Mouse (Mus musculus) hindbrain, embryonic 13.5 days (tissue): ENCODE measurements at regions not wholly inside any gene's neighbourhood (a gene's known extent, or its start where the extent isn't known, plus 50 kb on each side); places are given as distances from the start of the nearest gene placed in this dataset.

ENCODE experiments used
- ATAC-seq: fragments of 200-750 bp; cut with Nextera tagmentation; 2 replicates; pipeline ENCODE4 v1.8.0; 2017; ENCODE audit warnings: moderate TSS enrichment; ENCODE audit not compliant: low FRiP score
- H3K27ac ChIP-seq: fragments of 300-500 bp; sonication (generic); 2 replicates; pipeline ENCODE4 v1.5.1; 2015; ENCODE audit warnings: inconsistent platforms, mild to moderate bottlenecking, moderate library complexity
- H3K27me3 ChIP-seq: fragments of 300-500 bp; sonication (generic); 2 replicates; pipeline ENCODE4 v1.6.1; 2015; ENCODE audit warnings: mild to moderate bottlenecking, inconsistent platforms
- H3K36me3 ChIP-seq: fragments of 300-500 bp; sonication (generic); 2 replicates; pipeline ENCODE4 v1.6.1; 2015; ENCODE audit warnings: mild to moderate bottlenecking, inconsistent platforms
- H3K4me1 ChIP-seq: fragments of 300-500 bp; sonication (generic); replicated peaks from 2 replicates; pipeline ENCODE4 v1.6.1; 2015; ENCODE audit warnings: inconsistent platforms
- H3K4me2 ChIP-seq: fragments of 300-500 bp; sonication (generic); 2 replicates; pipeline ENCODE4 v1.6.1; 2015; ENCODE audit warnings: inconsistent platforms, mild to moderate bottlenecking, moderate library complexity
- H3K4me3 ChIP-seq: fragments of 300-500 bp; sonication (generic); 2 replicates; pipeline ENCODE4 v1.5.1; 2015; ENCODE audit warnings: mild to moderate bottlenecking, inconsistent platforms
- H3K9ac ChIP-seq: fragments of 300-500 bp; sonication (generic); 2 replicates; pipeline ENCODE4 v1.6.1; 2015; ENCODE audit warnings: mild to moderate bottlenecking, inconsistent platforms
- H3K9me3 ChIP-seq: fragments of 300-500 bp; sonication (generic); 2 replicates; pipeline ENCODE4 v1.6.1; 2016; ENCODE audit warnings: inconsistent platforms
- WGBS: fragments of 180-500 bp; shearing (Covaris S2); methylation state at CpG from one replicate; pipeline ENCODE4 v1.1.7; 2015; 5-methylcytosine and 5-hydroxymethylcytosine counted together

DNA sequence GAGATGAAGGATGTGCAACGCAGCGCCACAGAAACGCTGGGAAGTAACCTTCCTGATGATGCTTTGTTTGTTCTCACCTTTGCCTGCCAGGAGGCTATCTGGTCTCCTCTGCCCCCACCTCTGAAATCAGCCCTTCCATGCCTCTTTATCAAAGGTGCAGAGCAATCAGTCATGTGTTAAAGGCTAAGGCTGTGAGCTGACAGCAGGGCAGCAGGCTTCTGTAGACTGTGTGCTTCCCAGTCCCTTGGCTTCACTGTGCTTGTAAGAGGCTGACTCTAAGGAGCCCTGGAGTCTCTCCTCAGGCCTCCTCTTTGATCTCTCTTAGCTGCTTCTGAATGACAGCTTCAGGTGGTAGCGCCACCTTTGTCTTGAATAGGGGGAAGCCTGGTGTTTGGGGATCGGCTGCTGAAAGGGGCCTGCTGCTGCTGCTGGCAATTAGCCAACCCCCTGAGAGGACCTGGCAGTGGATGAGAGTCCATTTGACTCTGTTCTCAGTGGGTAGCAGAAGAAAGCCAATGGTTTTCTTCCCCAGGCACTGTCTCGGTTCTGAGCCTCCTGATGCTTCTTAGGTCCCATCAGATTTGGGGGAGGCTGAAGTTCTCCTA lies 348.7 kb downstream of the Gm9195 start:
- peak; percentile 66; the same call in 1 of the 2 replicates for ATAC-seq
- no peaks in the 10 kb centered on the region for H3K27me3 ChIP-seq
- H3K4me2 ChIP-seq, result no peak overlapping the region
- H3K4me1 ChIP-seq, result peaks cover 22% of the 10 kb centered on the region
- H3K4me3 ChIP-seq, result no peak overlapping the region
- H3K36me3 ChIP-seq, result no peaks in the 10 kb centered on the region
- H3K9me3 ChIP-seq, result no peaks in the 10 kb centered on the region
- H3K27ac ChIP-seq, result 0 out of 2 replicates have a peak overlapping the region, but pooled peaks have one; percentile 23
- no peak overlapping the region for H3K9ac ChIP-seq
- 16% methylated on average over 6 of the region's 6 CpGs for WGBS

GRCm38 (mm10) chr14:72141136-72141535 lies 350.5 kb downstream of the Gm9195 start:
- no peaks in the 10 kb centered on the region for H3K27me3 ChIP-seq
- H3K4me2 ChIP-seq, result no peak overlapping the region
- no peak for ATAC-seq
- no peak overlapping the region for H3K9ac ChIP-seq
- no peaks in the 10 kb centered on the region for H3K36me3 ChIP-seq
- 74% methylated on average over 4 of the region's 4 CpGs for WGBS
- no peak overlapping the region for H3K4me3 ChIP-seq
- no peaks in the 10 kb centered on the region for H3K9me3 ChIP-seq
- H3K4me1 ChIP-seq, result peaks cover 15% of the 10 kb centered on the region
- H3K27ac ChIP-seq, result no peak overlapping the region

DNA sequence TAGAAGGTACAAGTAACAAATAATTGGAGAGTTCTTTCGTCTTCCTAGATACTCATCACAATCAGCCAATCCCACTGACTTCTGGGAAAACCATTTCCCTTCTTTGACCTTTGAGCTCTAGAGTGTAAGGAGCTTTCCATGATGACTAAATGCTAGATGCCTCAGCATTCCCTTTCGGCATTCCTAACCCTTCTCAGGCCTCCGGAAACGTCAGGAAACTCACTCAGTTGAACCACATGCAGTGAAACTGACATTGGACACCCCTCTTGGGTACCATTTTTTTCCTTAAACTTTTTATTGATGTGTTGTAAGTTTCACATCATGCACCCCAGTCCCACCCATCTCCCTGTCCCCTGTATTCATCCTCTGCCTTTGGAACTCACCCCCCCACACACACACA lies 361.5 kb downstream of the Gm9195 start:
- ATAC-seq, result no peak
- Histone ChIP-seq H3K4me2 (no peak overlapping the region), H3K4me1 (no peaks in the 10 kb centered on the region), H3K27me3 (no peaks in the 10 kb centered on the region), H3K4me3 (no peak overlapping the region), H3K9me3 (no peaks in the 10 kb centered on the region), H3K9ac (no peak overlapping the region), H3K27ac (no peak overlapping the region), H3K36me3 (no peaks in the 10 kb centered on the region)
- WGBS, result 83% methylated on average over 4 of the region's 4 CpGs

GRCm38 (mm10) chr14:72121786-72122185 lies 369.9 kb downstream of the Gm9195 start:
- no peak overlapping the region for H3K4me3 ChIP-seq
- H3K27ac ChIP-seq, result no peak overlapping the region
- 93% methylated on average over 4 of the region's 4 CpGs for WGBS
- no peaks in the 10 kb centered on the region for H3K36me3 ChIP-seq
- no peak overlapping the region for H3K4me2 ChIP-seq
- no peaks in the 10 kb centered on the region for H3K4me1 ChIP-seq
- ATAC-seq, result no peak
- H3K9me3 ChIP-seq, result no peaks in the 10 kb centered on the region
- no peaks in the 10 kb centered on the region for H3K27me3 ChIP-seq
- no peak overlapping the region for H3K9ac ChIP-seq

DNA sequence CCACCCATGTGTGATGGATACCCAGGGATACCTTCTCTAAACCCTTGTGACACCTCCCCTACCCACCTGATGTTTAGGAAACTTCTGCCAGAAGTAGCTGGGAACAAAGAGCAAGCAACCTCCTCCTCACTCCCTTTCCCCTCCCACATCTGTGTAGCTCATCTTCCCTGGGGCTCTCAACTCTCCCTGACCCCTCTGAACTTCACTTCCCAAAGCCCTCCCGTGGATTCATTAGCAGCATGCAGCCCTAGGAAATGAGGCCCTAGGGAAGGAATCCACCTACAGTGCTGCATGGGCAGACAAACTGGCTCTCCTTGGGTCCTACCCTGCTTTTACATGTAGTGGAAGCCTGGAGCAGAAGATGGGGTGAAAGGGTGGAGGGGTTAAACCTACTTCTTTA lies 370.6 kb downstream of the Gm9195 start:
- Histone ChIP-seq H3K27ac (no peak overlapping the region), H3K9me3 (no peaks in the 10 kb centered on the region), H3K9ac (no peak overlapping the region), H3K4me3 (no peak overlapping the region), H3K4me2 (no peak overlapping the region), H3K27me3 (no peaks in the 10 kb centered on the region), H3K36me3 (no peaks in the 10 kb centered on the region), H3K4me1 (no peaks in the 10 kb centered on the region)
- WGBS, result 7% methylated on average over 1 of the region's 1 CpGs
- no peak for ATAC-seq

DNA sequence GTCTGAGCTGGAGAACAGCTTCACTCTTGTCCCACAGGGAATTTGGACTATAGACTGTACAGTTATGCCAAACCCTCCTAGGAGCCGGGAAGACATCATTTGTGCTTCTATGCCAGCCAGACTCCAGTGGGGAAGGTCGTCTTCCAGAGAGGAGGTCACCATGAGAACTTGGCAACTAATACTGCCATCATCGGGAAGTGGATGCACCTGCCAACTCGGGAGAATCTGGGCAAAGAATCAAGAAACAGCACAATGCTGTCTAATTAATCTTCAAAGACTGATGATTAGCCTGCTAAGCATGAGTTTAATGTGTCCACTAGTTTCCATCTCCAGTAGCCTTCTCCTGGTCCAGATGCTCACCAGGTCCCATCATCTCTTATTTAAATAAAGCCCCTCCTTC lies 374.8 kb downstream of the Gm9195 start:
- Histone ChIP-seq H3K9ac (no peak overlapping the region), H3K4me1 (no peaks in the 10 kb centered on the region), H3K27ac (no peak overlapping the region), H3K9me3 (no peaks in the 10 kb centered on the region), H3K27me3 (no peaks in the 10 kb centered on the region), H3K36me3 (no peaks in the 10 kb centered on the region), H3K4me2 (no peak overlapping the region), H3K4me3 (no peak overlapping the region)
- WGBS, result 60% methylated on average over 4 of the region's 4 CpGs
- ATAC-seq, result no peak

GRCm38 (mm10) chr14:72113377-72113993 lies 378.2 kb downstream of the Gm9195 start:
- Histone ChIP-seq H3K4me2 (no peak overlapping the region), H3K9me3 (no peaks in the 10 kb centered on the region), H3K9ac (no peak overlapping the region), H3K27me3 (no peaks in the 10 kb centered on the region), H3K27ac (no peak overlapping the region), H3K4me3 (no peak overlapping the region), H3K4me1 (no peaks in the 10 kb centered on the region), H3K36me3 (no peaks in the 10 kb centered on the region)
- no peak for ATAC-seq
- 81% methylated on average over 8 of the region's 8 CpGs for WGBS

DNA sequence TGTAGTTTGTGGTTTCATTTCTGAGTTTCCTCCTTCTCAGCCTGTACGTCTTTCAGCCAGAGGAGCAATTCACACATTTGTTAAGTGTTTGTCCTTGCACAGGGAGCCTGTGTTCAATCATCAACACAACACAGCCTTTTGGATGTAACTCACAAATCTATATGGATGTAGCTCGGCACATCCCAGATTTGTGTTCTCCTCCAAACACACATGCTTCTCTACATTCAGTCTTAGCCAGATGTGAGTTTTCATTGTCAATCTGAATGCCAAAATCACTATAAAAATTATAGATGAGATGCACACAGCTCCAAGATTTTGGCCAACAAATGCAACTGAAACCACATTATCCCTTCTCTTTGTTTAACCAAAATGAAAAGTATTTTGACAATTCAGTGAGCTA lies 380.9 kb downstream of the Gm9195 start:
- Histone ChIP-seq H3K27ac (no peak overlapping the region), H3K4me2 (no peak overlapping the region), H3K27me3 (no peaks in the 10 kb centered on the region), H3K4me3 (no peak overlapping the region), H3K4me1 (no peaks in the 10 kb centered on the region), H3K9me3 (no peaks in the 10 kb centered on the region), H3K36me3 (no peaks in the 10 kb centered on the region), H3K9ac (no peak overlapping the region)
- 99% methylated on average over 2 of the region's 2 CpGs for WGBS
- no peak for ATAC-seq

GRCm38 (mm10) chr14:72091579-72091978 lies 400.1 kb downstream of the Gm9195 start:
- H3K4me2 ChIP-seq, result no peak overlapping the region
- WGBS, result 87% methylated on average over 2 of the region's 2 CpGs
- no peaks in the 10 kb centered on the region for H3K9me3 ChIP-seq
- no peaks in the 10 kb centered on the region for H3K4me1 ChIP-seq
- no peaks in the 10 kb centered on the region for H3K36me3 ChIP-seq
- ATAC-seq, result no peak
- H3K27me3 ChIP-seq, result no peaks in the 10 kb centered on the region
- no peak overlapping the region for H3K9ac ChIP-seq
- H3K27ac ChIP-seq, result no peak overlapping the region
- no peak overlapping the region for H3K4me3 ChIP-seq

GRCm38 (mm10) chr14:72081473-72081872 lies 410.2 kb downstream of the Gm9195 start:
- no peak overlapping the region for H3K9ac ChIP-seq
- no peaks in the 10 kb centered on the region for H3K36me3 ChIP-seq
- H3K4me3 ChIP-seq, result no peak overlapping the region
- no peaks in the 10 kb centered on the region for H3K4me1 ChIP-seq
- WGBS, result 76% methylated on average over 3 of the region's 3 CpGs
- ATAC-seq, result no peak
- H3K9me3 ChIP-seq, result no peaks in the 10 kb centered on the region
- H3K27ac ChIP-seq, result no peak overlapping the region
- no peak overlapping the region for H3K4me2 ChIP-seq
- no peaks in the 10 kb centered on the region for H3K27me3 ChIP-seq

DNA sequence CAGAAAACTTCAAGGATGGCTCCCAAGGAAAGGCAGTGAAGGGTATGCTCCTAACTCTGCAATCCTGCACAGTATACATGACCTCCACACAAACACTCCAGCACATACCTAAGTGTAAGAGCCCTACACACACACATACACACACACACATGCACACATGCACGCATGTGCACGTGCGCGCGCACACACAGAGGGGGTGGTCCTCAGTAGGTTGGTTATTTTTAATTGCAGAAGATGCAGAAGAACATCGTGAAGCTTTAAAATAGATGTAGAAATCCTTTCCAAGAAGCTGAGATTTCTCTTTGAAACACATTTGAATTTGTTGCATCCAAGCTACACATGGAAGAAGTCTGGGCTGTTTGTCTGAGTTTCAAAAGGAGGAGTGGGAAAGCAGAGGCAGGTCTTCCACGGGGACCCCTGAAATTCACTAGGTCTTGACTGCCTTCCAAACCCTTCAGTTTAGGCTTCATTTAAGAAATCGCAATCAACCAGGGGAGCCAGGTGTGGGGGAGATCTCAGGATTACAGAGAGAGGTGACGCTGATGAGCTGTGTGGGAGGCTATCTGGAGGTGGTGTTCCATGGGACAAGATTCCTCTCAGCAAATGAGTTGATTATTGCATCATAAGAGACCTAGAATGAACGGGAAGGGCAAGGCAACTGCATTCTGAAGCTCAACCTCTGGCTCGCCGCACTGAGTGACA lies 427.4 kb downstream of the Gm9195 start:
- Histone ChIP-seq H3K4me2 (no peak overlapping the region), H3K4me1 (no peaks in the 10 kb centered on the region), H3K36me3 (no peaks in the 10 kb centered on the region), H3K27me3 (no peaks in the 10 kb centered on the region), H3K9ac (no peak overlapping the region), H3K4me3 (no peak overlapping the region), H3K27ac (no peak overlapping the region), H3K9me3 (no peaks in the 10 kb centered on the region)
- WGBS, result 89% methylated on average over 12 of the region's 12 CpGs
- ATAC-seq, result no peak

GRCm38 (mm10) chr14:72042881-72043236 lies 448.8 kb downstream of the Gm9195 start:
- Histone ChIP-seq H3K4me1 (peaks cover 11% of the 10 kb centered on the region), H3K27ac (peak overlapping the region; percentile 58; the same call in 1 of the 2 replicates), H3K9ac (no peak overlapping the region), H3K4me2 (no peak overlapping the region), H3K9me3 (no peaks in the 10 kb centered on the region), H3K36me3 (no peaks in the 10 kb centered on the region), H3K27me3 (no peaks in the 10 kb centered on the region), H3K4me3 (no peak overlapping the region)
- 33% methylated on average over 2 of the region's 2 CpGs for WGBS
- peak; percentile 87 for ATAC-seq
